In genomic region chr5:92312046-92312715, GRCm38 (mm10) we compare ENCODE assay signal across 8 mouse cellular contexts. TPM values are rescaled to one million over a fixed set of nuclear protein-coding genes. Genes with fewer than 3 reads are reported as not detected.
DNase-seq lines count a peak whose midpoint lies in the region; ATAC-seq and TF ChIP-seq lines count a peak whose summit lies in the region.
"Had no signal": no experiment of that assay in that cellular context is flagged by ENCODE, and none has a peak within 500 bp of the region (broad histone marks: within the 10 kb centered on the region; RNA-seq: fewer than 3 reads in every experiment).

No protein-coding gene starts in this region.

- peak; percentile 62 for ATAC-seq in megakaryocyte progenitor cell, adult 5-6 weeks (replicated peaks; ENCODE audit: poor library complexity)

- intact Hi-C loops in heart, postnatal 10 days (cut with DNase I) = loop anchor here (1.0 to 10.0 kb wide), 2 partner anchors 69 to 183 kb away; no protein-coding TSS in a partner anchor

- in situ Hi-C loops in ES-E14 (cut with MboI; ENCODE audit: low sequenced_read_pairs in 2 of 2, unreplicated experiment in 2 of 2) = no loop called here

- no peaks in the 10 kb centered on the region for H3K9me3 ChIP-seq in ES-E14 (ENCODE audit: control insufficient read depth, insufficient read depth, low read depth, low read length)

- DNase-seq in ES-E14 (ENCODE audit: low read depth, low spot score) = peak; percentile 70
- DNase-seq in adrenal gland, adult 18-20 months (ENCODE audit: low spot score in 2 of 2) = peak; percentile 80 to 85
- peak; percentile 94 for DNase-seq in embryo, embryonic 11 days
- DNase-seq in heart, postnatal 10 days = peak; percentile 87 to 94
- DNase-seq in left cerebral cortex, adult 18-20 months (ENCODE audit: low spot score in 2 of 2) = peak; percentile 82 to 94
- peak; percentile 67 to 92 for DNase-seq in spleen, postnatal 10 days (ENCODE audit: low spot score in 2 of 2)

- H3K9ac ChIP-seq in ES-E14 (ENCODE audit: insufficient read depth, low read depth, low read length, poor library complexity, severe bottlenecking) = no peak overlapping the region

- peaks cover 3 to 4% of the 10 kb centered on the region in 2 experiments; a peak in 2 of 4 replicates for H3K4me1 ChIP-seq in ES-E14 (ENCODE audit: control insufficient read depth in 2 of 2, insufficient read depth in 2 of 2, low read length in 2 of 2, poor library complexity in 1 of 2)

- no peak overlapping the region for H3K27ac ChIP-seq in ES-E14 (ENCODE audit: insufficient read depth, low read depth, low read length, poor library complexity, severe bottlenecking)
- H3K27ac ChIP-seq: macrophage had no signal

- peaks cover 3% of the 10 kb centered on the region; the same call in 1 of the 2 replicates for H3K36me3 ChIP-seq in ES-E14 (ENCODE audit: control insufficient read depth, insufficient read depth, low read length, poor library complexity, severe bottlenecking)

- no peak overlapping the region for H3K4me3 ChIP-seq in ES-E14 (ENCODE audit: insufficient read depth in 1 of 2, low read depth in 1 of 2, low read length in 2 of 2, poor library complexity in 1 of 2, severe bottlenecking in 1 of 2)

TF ChIP-seq in ES-E14, 5 proteins besides CTCF, POLR2A, EP300 and RAD21:
- no peak for TF ChIP-seq HCFC1 (IDR thresholded peaks at IDR 0.05; ENCODE audit: borderline replicate concordance, insufficient read depth, low read length)

RNA-seq across cellular contexts. Expression of gene Sdad1, which starts 1.9 kb away (rescaled TPM):
- total RNA-seq in ES-E14 (2012; rRNA removed) = 63.9 and 74.0 TPM in 2 replicates
- 10 to 100 TPM; 27.9 to 28.3 TPM for total RNA-seq in adrenal gland, adult 18-20 months (2021)
- 10 to 100 TPM; 15.6 to 18.0 TPM for total RNA-seq in heart, postnatal 10 days (2021)
- total RNA-seq in left cerebral cortex, adult 18-20 months (2021) = 10 to 100 TPM; 18.5 to 19.1 TPM
- 39.5 and 46.5 TPM in 2 replicates for total RNA-seq in megakaryocyte progenitor cell, adult 5-6 weeks (2015)
- total RNA-seq in megakaryocyte progenitor cell, adult 5-6 weeks (2017) = 69.5 and 86.2 TPM in 2 replicates

RNA-seq across cellular contexts. Expression of gene Cxcl9, which starts 15.7 kb away (rescaled TPM):
- not detected in 2 replicates for total RNA-seq in ES-E14 (2012; rRNA removed)
- total RNA-seq in adrenal gland, adult 18-20 months (2021) = 1 to 10 TPM; 1.3 to 3.4 TPM
- under 1 TPM; 0.64 to 0.81 TPM for total RNA-seq in heart, postnatal 10 days (2021)
- not detected for total RNA-seq in left cerebral cortex, adult 18-20 months (2021)
- 0.37 and 1.2 TPM in 2 replicates for total RNA-seq in megakaryocyte progenitor cell, adult 5-6 weeks (2015)
- 0.27 and 0.33 TPM in 2 replicates for total RNA-seq in megakaryocyte progenitor cell, adult 5-6 weeks (2017)

RNA-seq across cellular contexts. Expression of gene Art3, which starts 19.4 kb away (rescaled TPM):
- total RNA-seq in ES-E14 (2012; rRNA removed) = 0.71 and 0.74 TPM in 2 replicates
- total RNA-seq in adrenal gland, adult 18-20 months (2021) = 10 to 100 TPM; 48.5 to 78.3 TPM
- 100 to 1,000 TPM; 369 to 606 TPM for total RNA-seq in heart, postnatal 10 days (2021)
- total RNA-seq in left cerebral cortex, adult 18-20 months (2021) = 1 to 10 TPM; 2.3 to 5.6 TPM
- total RNA-seq in megakaryocyte progenitor cell, adult 5-6 weeks (2015) = 1.2 and 1.5 TPM in 2 replicates
- total RNA-seq in megakaryocyte progenitor cell, adult 5-6 weeks (2017) = 0.54 TPM in 1 of 2 replicates, not detected in the other

RNA-seq across cellular contexts. Expression of gene Naaa, which starts 34.2 kb away (rescaled TPM):
- total RNA-seq in ES-E14 (2012; rRNA removed) = 9.8 and 13.4 TPM in 2 replicates
- 10 to 100 TPM; 19.0 to 28.7 TPM for total RNA-seq in adrenal gland, adult 18-20 months (2021)
- total RNA-seq in heart, postnatal 10 days (2021) = 10 to 100 TPM in 1 of 2 experiments, 1 to 10 TPM in 1; 9.9 to 13.0 TPM
- 10 to 100 TPM; 37.9 to 38.9 TPM for total RNA-seq in left cerebral cortex, adult 18-20 months (2021)
- 12.0 and 15.0 TPM in 2 replicates for total RNA-seq in megakaryocyte progenitor cell, adult 5-6 weeks (2015)
- total RNA-seq in megakaryocyte progenitor cell, adult 5-6 weeks (2017) = 7.1 and 13.5 TPM in 2 replicates

RNA-seq across cellular contexts. Expression of gene Cxcl10, which starts 36.5 kb away (rescaled TPM):
- 3.3 and 4.0 TPM in 2 replicates for total RNA-seq in ES-E14 (2012; rRNA removed)
- total RNA-seq in adrenal gland, adult 18-20 months (2021) = under 1 TPM; 0.43 to 0.61 TPM
- 1 to 10 TPM in 1 of 2 experiments, under 1 TPM in 1; 0.40 to 1.0 TPM for total RNA-seq in heart, postnatal 10 days (2021)
- under 1 TPM; 0.72 to 0.87 TPM for total RNA-seq in left cerebral cortex, adult 18-20 months (2021)
- total RNA-seq in megakaryocyte progenitor cell, adult 5-6 weeks (2015) = 4.7 and 10.5 TPM in 2 replicates
- 1.3 and 5.3 TPM in 2 replicates for total RNA-seq in megakaryocyte progenitor cell, adult 5-6 weeks (2017)

Comparison
In these comparisons a context has a peak if more than half of its experiments do, and no peak if none do; other contexts are left out.
1. RNA of gene Art3, which starts 19.4 kb away (total RNA-seq): 369 to 606 TPM in heart, postnatal 10 days and 48.5 to 78.3 TPM in adrenal gland, adult 18-20 months; 2.3 to 5.6 TPM in left cerebral cortex, adult 18-20 months, 0.54 to 1.5 TPM in megakaryocyte progenitor cell, adult 5-6 weeks and 0.71 to 0.74 TPM in ES-E14; every median in the first group is over 4 times any median in the second.
2. Peak in every context shown above with its lines, with median percentiles within 50 percentile points of each other: DNase-seq.